Mouse (Mus musculus): Measurements from ENCODE around the gene Atp11c.

The Atp11c gene
- long read RNA-seq, experiment 1, partial matches to known transcripts, result 1 of 2 reads
- long read RNA-seq, experiment 1, other reads (novel, unspliced or antisense), result 1 of 2 reads
- long read RNA-seq, experiment 2, partial matches to known transcripts, result 0 of 2 reads
- long read RNA-seq, experiment 2, other reads (novel, unspliced or antisense), result 2 of 2 reads

- intact Hi-C loops (cut with DNase I), result no loop called here
Observed at GRCm38 (mm10) chrX:60592598-60592997, at the start of gene Atp11c. Atp11c (minus strand) TSS chrX:60592698.

GRCm38 (mm10) chrX:60609202-60609601, 16.7 kb upstream of the Atp11c start:
- intact Hi-C loops (cut with DNase I), result no loop called here

- intact Hi-C loops (cut with DNase I), result no loop called here
Observed at GRCm38 (mm10) chrX:60570539-60570938, 22.0 kb downstream of the Atp11c start.

- intact Hi-C loops (cut with DNase I), result no loop called here
Observed at GRCm38 (mm10) chrX:60569047-60569446, 23.5 kb downstream of the Atp11c start.

GRCm38 (mm10) chrX:60555242-60555641, 37.3 kb downstream of the Atp11c start:
- intact Hi-C loops (cut with DNase I), result no loop called here

- intact Hi-C loops (cut with DNase I), result no loop called here
Observed at GRCm38 (mm10) chrX:60547444-60548304, 44.8 kb downstream of the Atp11c start.

GRCm38 (mm10) chrX:60547098-60547443, 45.4 kb downstream of the Atp11c start:
- intact Hi-C loops (cut with DNase I), result no loop called here

GRCm38 (mm10) chrX:60545906-60546305, 46.6 kb downstream of the Atp11c start:
- intact Hi-C loops (cut with DNase I), result no loop called here

GRCm38 (mm10) chrX:60545444-60545843, 47.1 kb downstream of the Atp11c start:
- intact Hi-C loops (cut with DNase I), result no loop called here

- intact Hi-C loops (cut with DNase I), result no loop called here
Observed at GRCm38 (mm10) chrX:60544098-60544497, 48.4 kb downstream of the Atp11c start.

GRCm38 (mm10) chrX:60542901-60543300, 49.6 kb downstream of the Atp11c start:
- intact Hi-C loops (cut with DNase I), result no loop called here

- intact Hi-C loops (cut with DNase I), result no loop called here
Observed at GRCm38 (mm10) chrX:60539149-60539548, 53.3 kb downstream of the Atp11c start, which contains the start of gene Gm7073. Gm7073 (minus strand) TSS chrX:60539249.

- intact Hi-C loops (cut with DNase I), result no loop called here
Observed at GRCm38 (mm10) chrX:60503995-60504394, 88.5 kb downstream of the Atp11c start.

GRCm38 (mm10) chrX:60497750-60498149, 94.7 kb downstream of the Atp11c start:
- intact Hi-C loops (cut with DNase I), result loop anchor here (5.0 kb wide), 1 partner anchor 115 kb away; no protein-coding TSS in a partner anchor

- intact Hi-C loops (cut with DNase I), result loop anchor here (5.0 kb wide), 1 partner anchor 117 kb away; no protein-coding TSS in a partner anchor
Observed at GRCm38 (mm10) chrX:60495308-60495707, 97.2 kb downstream of the Atp11c start.

- intact Hi-C loops (cut with DNase I), result loop anchor here (2.0 kb wide), 1 partner anchor 451 kb away; no protein-coding TSS in a partner anchor
Observed at GRCm38 (mm10) chrX:60463786-60464185, 128.7 kb downstream of the Atp11c start.

- intact Hi-C loops (cut with DNase I), result no loop called here
Observed at GRCm38 (mm10) chrX:60414563-60415111, 177.9 kb downstream of the Atp11c start.

- intact Hi-C loops (cut with DNase I), result loop anchor here (2.0 kb wide), 1 partner anchor 393 kb away; no protein-coding TSS in a partner anchor
Observed at GRCm38 (mm10) chrX:60405681-60406080, 186.8 kb downstream of the Atp11c start.

GRCm38 (mm10) chrX:60404668-60405044, 187.8 kb downstream of the Atp11c start:
- intact Hi-C loops (cut with DNase I), result loop anchor here (2.0 kb wide), 1 partner anchor 392 kb away; no protein-coding TSS in a partner anchor

- intact Hi-C loops (cut with DNase I), result loop anchor here (2.0 kb wide), 1 partner anchor 391 kb away; no protein-coding TSS in a partner anchor
Observed at GRCm38 (mm10) chrX:60403764-60404667, 188.5 kb downstream of the Atp11c start.
